Mouse (Mus musculus) forebrain, embryonic 15.5 days (tissue): ENCODE data around the gene Hist1h1a. TPM values are rescaled to one million over a fixed set of nuclear protein-coding genes. Genes with fewer than 3 reads are reported as not detected.
A peak's percentile ranks its signal among the peaks of the same experiment; 100 is the strongest.
"Not testable (repeated sequence)": the region's sequence is repeated elsewhere in the genome, so short reads cannot be mapped to it uniquely, and the experiment has no call there.

Experiments
- ATAC-seq: fragments of 200-750 bp; cut with Nextera tagmentation; replicated peaks from 2 replicates; pipeline ENCODE4 v1.8.0; 2017; ENCODE audit warnings: mild to moderate bottlenecking, moderate TSS enrichment, moderate library complexity
- H3K27ac ChIP-seq: fragments of 300-500 bp; sonication (generic); replicated peaks from 2 replicates; pipeline ENCODE4 v1.5.1; 2015; ENCODE audit warnings: mild to moderate bottlenecking, inconsistent platforms
- H3K27me3 ChIP-seq: fragments of 300-500 bp; sonication (generic); 2 replicates; pipeline ENCODE4 v1.6.1; 2015; ENCODE audit warnings: inconsistent platforms
- H3K36me3 ChIP-seq: fragments of 300-500 bp; sonication (generic); 2 replicates; pipeline ENCODE4 v1.6.1; 2015; ENCODE audit warnings: mild to moderate bottlenecking, inconsistent platforms
- H3K4me1 ChIP-seq: fragments of 300-500 bp; sonication (generic); 2 replicates; pipeline ENCODE4 v1.6.1; 2015; ENCODE audit warnings: inconsistent platforms
- H3K4me2 ChIP-seq: fragments of 300-500 bp; sonication (generic); replicated peaks from 2 replicates; pipeline ENCODE4 v1.6.1; 2015; ENCODE audit warnings: mild to moderate bottlenecking, inconsistent platforms
- H3K4me3 ChIP-seq: fragments of 300-500 bp; sonication (generic); 2 replicates; pipeline ENCODE4 v1.5.1; 2015; ENCODE audit warnings: mild to moderate bottlenecking, inconsistent platforms
- H3K9ac ChIP-seq: fragments of 300-500 bp; sonication (generic); replicated peaks from 2 replicates; pipeline ENCODE4 v1.6.1; 2015; ENCODE audit warnings: mild to moderate bottlenecking, inconsistent platforms
- H3K9me3 ChIP-seq: fragments of 300-500 bp; sonication (generic); 2 replicates; pipeline ENCODE4 v1.6.1; 2016; ENCODE audit warnings: inconsistent platforms
- WGBS: fragments of 180-500 bp; shearing (Covaris S2); methylation state at CpG from one replicate; pipeline ENCODE4 v1.1.7; 2015; ENCODE audit warnings: mixed read lengths; 5-methylcytosine and 5-hydroxymethylcytosine counted together
- polyA plus RNA-seq: library from polyadenylated mRNA; unstranded; fragments of >200 nt; fragmentation: Nextera tagmentation; extraction: Ambion mirVana; gene quantifications from 2 replicates; pipeline ENCODE4 v1.2.1, GENCODE M21; 2015

The Hist1h1a gene
- 1.5 TPM in 2 replicates for polyA plus RNA-seq

DNA sequence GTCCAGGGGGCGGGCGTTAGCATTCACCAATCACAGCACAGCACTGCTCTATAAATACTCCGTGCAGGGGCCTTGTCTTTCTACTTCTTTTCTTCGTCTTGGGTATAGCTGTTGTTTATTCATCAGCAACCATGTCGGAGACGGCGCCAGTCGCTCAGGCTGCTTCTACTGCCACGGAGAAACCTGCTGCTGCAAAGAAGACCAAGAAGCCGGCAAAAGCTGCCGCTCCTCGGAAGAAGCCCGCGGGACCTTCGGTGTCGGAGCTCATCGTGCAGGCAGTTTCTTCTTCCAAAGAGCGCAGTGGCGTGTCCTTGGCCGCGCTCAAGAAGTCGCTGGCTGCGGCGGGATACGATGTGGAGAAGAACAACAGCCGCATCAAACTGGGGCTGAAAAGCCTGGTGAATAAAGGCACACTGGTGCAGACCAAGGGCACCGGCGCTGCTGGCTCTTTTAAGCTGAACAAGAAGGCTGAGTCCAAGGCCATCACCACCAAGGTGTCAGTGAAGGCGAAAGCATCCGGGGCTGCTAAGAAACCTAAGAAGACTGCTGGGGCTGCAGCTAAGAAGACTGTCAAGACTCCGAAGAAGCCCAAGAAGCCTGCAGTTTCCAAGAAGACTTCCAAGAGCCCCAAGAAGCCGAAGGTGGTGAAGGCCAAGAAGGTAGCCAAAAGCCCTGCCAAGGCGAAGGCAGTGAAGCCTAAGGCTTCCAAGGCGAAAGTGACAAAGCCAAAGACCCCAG is at the start of gene Hist1h1a:
Gene Hist1h1a (plus strand): TSS at position 81 of the 738 bp plus-strand sequence.
- Histone ChIP-seq H3K27me3 (no peaks in the 10 kb centered on the region), H3K36me3 (no peaks in the 10 kb centered on the region), H3K4me2 (peak within 1 kb of the TSS; percentile 81), H3K27ac (peak within 1 kb of the TSS; percentile 92), H3K9me3 (no peaks in the 10 kb centered on the region), H3K4me1 (peaks cover 36% of the 10 kb centered on the region), H3K9ac (peak within 1 kb of the TSS; percentile 72), H3K4me3 (peak within 1 kb of the TSS; percentile 58)
- ATAC-seq = peak; percentile 72
- WGBS = 2% methylated on average over 34 of the region's 34 CpGs

DNA sequence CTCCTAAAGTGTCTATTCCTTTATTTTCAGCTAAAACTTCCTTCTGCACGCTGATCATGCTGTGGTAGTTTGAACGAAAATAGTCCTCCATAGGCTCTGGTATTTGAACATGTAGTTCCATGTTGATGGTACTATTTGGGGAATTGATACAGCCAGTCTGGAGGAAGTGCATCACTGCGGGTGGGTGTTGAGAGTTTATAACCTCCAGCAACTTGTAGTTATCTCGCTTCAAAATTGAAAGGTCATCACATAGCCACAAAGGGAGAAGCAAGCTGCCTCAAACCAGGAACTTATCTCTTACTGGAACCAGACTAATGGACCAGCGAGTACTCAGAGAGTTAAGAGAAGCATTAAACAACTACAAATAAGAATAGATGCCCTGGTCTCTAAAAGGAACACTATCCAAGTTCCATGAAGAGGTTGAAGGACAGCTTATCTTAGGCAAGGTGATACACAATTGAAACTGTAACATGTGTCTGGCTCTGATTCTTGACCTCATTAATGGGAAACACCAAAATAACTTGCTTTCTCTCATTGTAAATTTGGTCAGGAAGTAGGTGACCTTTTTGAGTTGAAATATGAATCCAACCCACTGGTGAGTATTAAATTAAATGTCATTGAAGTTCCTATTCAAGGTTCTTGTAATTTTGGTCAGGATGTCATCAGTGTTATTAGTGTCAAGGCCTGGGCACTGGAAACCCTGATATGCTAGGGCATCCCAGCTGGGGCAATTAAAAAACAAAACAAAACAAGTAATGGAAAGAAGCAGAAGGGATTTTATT is 47.0 kb upstream of the Hist1h1a start:
- H3K36me3 ChIP-seq = no peaks in the 10 kb centered on the region
- ATAC-seq = no peak
- no peaks in the 10 kb centered on the region for H3K4me1 ChIP-seq
- H3K4me2 ChIP-seq = no peak overlapping the region
- no peak overlapping the region for H3K27ac ChIP-seq
- H3K27me3 ChIP-seq = no peaks in the 10 kb centered on the region
- H3K9me3 ChIP-seq = no peaks in the 10 kb centered on the region
- no peak overlapping the region for H3K9ac ChIP-seq
- WGBS = 86% methylated on average over 5 of the region's 5 CpGs
- H3K4me3 ChIP-seq = no peak overlapping the region

DNA sequence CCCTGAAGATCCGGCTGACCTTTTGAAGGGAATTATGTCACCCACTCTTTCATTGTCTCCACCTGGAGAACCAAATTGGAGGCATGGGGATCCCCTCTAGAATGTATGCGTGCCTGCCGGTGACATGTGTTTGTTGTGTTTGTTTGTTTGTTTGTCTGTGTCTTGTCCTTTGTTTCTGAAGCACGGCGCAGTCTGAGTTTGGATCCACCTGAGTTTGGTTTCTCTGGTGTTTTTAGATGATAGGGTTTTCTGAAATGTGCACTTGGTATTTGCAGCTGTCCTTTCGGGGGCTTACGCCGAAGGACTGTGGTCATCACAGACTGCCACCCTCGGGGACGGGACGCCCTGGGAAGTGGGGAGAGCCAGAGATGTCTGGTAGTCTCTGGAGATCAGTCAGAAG is 46.3 kb upstream of the Hist1h1a start:
- H3K4me3 ChIP-seq = no peak overlapping the region
- H3K9ac ChIP-seq = no peak overlapping the region
- H3K27me3 ChIP-seq = no peaks in the 10 kb centered on the region
- 63% methylated on average over 11 of the region's 11 CpGs for WGBS
- no peak overlapping the region for H3K27ac ChIP-seq
- H3K4me1 ChIP-seq = no peaks in the 10 kb centered on the region
- no peak overlapping the region for H3K4me2 ChIP-seq
- H3K36me3 ChIP-seq = no peaks in the 10 kb centered on the region
- ATAC-seq = no peak
- H3K9me3 ChIP-seq = no peaks in the 10 kb centered on the region

DNA sequence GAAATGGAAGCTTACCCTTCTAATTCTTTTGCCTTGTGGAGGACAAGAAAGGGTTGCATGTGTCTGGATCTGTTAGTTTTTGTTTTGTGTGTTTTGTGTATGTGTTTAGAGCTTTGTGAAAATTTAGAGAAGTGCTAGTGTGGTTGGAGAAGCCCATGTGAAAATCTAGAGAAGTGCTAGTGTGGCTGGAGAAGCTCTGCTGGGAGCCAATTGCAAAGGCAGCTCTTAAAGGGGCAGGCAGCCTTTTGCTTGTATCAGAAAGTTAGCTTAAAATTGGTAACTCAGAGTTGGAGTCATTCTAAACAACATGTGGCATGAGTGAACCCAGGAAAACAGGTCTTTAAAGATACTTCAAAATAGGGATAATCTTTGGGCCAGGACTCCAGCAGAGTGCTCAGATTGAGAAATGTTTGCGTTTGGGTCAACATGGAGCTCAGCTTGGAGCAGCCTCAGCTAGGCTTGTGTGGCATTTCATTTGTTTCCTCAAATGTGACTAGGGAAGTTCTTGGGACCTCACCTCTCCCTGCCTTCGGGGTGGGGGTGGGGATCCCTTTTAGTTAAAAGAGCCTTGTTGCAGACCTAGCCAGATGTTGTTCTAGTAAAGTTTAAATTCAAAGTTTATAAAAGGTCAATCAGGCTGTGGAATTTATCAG is 45.7 kb upstream of the Hist1h1a start:
- not testable (repeated sequence) for H3K9ac ChIP-seq, H3K27me3 ChIP-seq, H3K9me3 ChIP-seq, ATAC-seq, H3K4me3 ChIP-seq, H3K27ac ChIP-seq, H3K4me2 ChIP-seq, H3K4me1 ChIP-seq, H3K36me3 ChIP-seq
- 10% methylated on average over 2 of the region's 2 CpGs for WGBS

DNA sequence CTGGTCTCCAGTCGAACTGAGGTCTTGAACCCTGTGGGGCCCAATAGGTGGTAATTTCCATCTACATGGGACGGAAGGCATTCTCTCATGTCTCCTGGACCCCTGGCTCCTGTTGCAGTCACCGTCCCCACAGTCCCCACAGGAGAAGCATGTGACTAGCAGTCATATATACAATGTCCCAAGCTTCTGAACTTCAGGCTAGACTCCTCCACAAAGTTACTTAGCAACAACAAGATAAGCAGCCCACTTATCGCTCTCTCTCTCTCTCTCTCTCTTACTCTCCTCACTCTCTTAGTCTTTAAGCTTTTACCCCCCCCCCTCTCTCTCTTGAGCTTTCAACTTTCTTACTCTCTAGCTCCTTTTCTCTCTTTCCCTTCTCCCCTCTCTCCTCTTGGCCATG is 39.2 kb upstream of the Hist1h1a start:
- WGBS = 90% methylated on average over 4 of the region's 4 CpGs
- Histone ChIP-seq H3K27me3 (no peaks in the 10 kb centered on the region), H3K4me3 (no peak overlapping the region), H3K36me3 (no peaks in the 10 kb centered on the region), H3K4me1 (no peaks in the 10 kb centered on the region), H3K27ac (no peak overlapping the region), H3K4me2 (no peak overlapping the region), H3K9me3 (no peaks in the 10 kb centered on the region), H3K9ac (no peak overlapping the region)
- ATAC-seq = no peak

DNA sequence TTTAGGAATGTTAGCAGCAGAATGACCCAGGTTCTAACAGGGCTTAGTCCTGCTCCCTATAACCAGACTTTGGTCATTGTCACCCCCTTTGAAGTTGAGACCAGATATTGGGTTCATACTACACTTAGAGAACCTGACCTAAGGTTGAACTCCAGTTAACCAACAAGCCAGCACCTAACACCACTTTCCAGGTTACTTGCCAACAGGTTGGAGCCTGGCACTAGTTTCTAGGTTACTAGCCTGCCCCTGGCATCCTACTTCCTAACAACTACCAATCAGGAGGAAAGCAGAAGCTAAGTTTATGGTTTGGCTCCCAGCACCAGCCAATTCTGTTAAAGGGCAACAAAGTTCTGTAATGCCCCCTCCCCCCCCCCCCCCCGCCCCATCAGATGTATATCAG is 38.3 kb upstream of the Hist1h1a start:
- Histone ChIP-seq H3K27me3 (no peaks in the 10 kb centered on the region), H3K36me3 (no peaks in the 10 kb centered on the region), H3K4me1 (no peaks in the 10 kb centered on the region), H3K9ac (no peak overlapping the region), H3K4me3 (no peak overlapping the region), H3K9me3 (no peaks in the 10 kb centered on the region), H3K4me2 (no peak overlapping the region), H3K27ac (no peak overlapping the region)
- ATAC-seq = no peak
- WGBS = 60% methylated on average over 1 of the region's 1 CpGs

DNA sequence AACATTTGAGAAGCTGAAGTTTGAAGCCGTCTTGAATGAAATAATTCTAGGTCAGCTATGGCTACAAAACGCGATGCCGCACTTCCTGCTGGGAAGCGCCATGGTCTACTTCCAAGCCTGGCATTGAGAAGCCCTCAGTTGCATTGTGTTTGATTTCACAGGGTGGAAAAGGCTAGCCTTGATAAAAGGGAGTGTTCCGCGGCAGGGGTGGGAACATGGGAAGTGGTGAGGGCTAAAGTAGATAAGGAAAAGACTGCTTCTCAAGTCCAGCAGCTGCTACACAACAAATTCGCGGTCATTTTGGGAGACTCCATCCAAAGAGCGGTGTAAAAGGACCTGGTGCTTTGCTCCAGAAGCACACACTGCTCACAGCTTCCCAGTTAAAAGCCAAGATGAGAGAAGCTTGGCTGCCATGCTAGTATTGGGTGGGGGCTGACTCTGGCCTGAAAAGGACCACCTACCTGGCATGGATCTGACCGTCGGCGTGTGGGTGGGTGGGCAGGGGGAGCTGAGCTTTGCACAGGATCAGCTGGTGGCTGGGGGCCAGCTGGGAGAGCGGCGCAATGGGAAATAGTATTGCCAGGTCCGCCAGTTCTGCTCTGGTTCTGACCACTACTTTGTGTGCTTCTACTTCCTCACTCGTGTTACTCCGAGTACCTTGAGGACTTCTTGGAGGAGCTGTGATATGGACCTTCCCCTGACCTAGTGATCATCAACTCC is 34.8 kb upstream of the Hist1h1a start:
- Histone ChIP-seq H3K36me3 (no peaks in the 10 kb centered on the region), H3K4me2 (no peak overlapping the region), H3K4me3 (no peak overlapping the region), H3K9ac (no peak overlapping the region), H3K27me3 (no peaks in the 10 kb centered on the region), H3K4me1 (no peaks in the 10 kb centered on the region), H3K27ac (no peak overlapping the region), H3K9me3 (no peaks in the 10 kb centered on the region)
- ATAC-seq = no peak
- 91% methylated on average over 18 of the region's 18 CpGs for WGBS

DNA sequence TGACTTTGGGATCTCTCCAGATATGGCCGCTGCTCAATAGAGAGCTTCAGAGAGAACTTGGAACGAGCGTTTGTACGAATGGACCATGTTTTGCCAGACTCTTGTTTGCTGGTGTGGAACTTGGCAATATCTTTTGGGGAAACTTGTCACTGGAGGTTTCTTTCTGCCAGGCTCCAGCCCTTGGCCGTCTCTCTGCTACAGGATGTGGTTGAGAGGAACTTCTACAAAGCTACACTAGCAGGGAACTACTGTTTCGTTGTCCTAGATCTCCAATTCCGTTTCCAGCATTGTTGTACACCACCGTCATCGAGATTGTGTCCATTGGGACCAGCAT is 34.3 kb upstream of the Hist1h1a start:
- Histone ChIP-seq H3K4me3 (no peak overlapping the region), H3K27me3 (no peaks in the 10 kb centered on the region), H3K9ac (no peak overlapping the region), H3K36me3 (no peaks in the 10 kb centered on the region), H3K27ac (no peak overlapping the region), H3K4me2 (no peak overlapping the region), H3K4me1 (no peaks in the 10 kb centered on the region), H3K9me3 (no peaks in the 10 kb centered on the region)
- no peak for ATAC-seq
- WGBS = 88% methylated on average over 9 of the region's 9 CpGs

DNA sequence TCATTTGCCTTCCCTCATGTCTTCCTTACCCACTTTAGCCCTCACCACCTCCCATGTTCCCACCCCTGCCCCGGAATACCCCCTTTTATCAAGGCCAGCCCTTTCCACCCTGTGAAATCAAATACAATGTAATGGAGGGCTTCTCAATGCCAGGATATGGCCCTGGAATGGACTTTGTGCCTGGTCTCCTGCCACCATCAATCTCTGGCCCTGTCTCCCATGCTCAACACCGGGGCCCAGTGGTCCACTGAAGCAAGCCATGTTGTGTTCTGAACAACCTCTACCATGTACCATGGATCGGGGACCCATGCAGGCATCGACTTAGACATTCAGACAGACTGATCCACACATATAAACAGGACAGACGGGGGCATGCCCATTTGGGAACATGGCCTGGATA is 33.8 kb upstream of the Hist1h1a start:
- Histone ChIP-seq H3K9me3 (no peaks in the 10 kb centered on the region), H3K27me3 (no peaks in the 10 kb centered on the region), H3K27ac (no peak overlapping the region), H3K9ac (no peak overlapping the region), H3K4me3 (no peak overlapping the region), H3K4me2 (no peak overlapping the region), H3K36me3 (no peaks in the 10 kb centered on the region), H3K4me1 (no peaks in the 10 kb centered on the region)
- ATAC-seq = no peak
- WGBS = 92% methylated on average over 5 of the region's 5 CpGs

DNA sequence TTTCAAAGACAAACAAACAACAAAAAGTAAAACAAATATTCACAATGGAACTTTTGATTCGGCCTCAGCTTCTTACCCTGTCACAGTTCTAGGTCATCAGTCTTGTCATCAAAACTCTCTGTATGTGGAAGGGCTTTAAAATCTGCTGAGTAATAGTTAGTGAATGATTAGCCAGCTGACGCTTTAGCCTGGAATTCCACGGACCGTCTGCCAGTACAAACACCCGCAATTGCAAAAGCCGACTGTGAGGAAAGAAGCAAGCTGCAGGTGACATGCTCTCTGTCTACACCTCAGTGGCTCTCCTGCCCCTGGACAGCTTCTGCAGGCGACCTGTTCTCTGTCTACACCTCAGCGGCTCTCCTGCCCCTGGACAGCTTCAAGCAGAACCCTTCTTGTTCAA is 33.0 kb upstream of the Hist1h1a start:
- no peak for ATAC-seq
- Histone ChIP-seq H3K9me3 (no peaks in the 10 kb centered on the region), H3K27me3 (no peaks in the 10 kb centered on the region), H3K4me2 (no peak overlapping the region), H3K9ac (no peak overlapping the region), H3K4me3 (no peak overlapping the region), H3K4me1 (no peaks in the 10 kb centered on the region), H3K36me3 (no peaks in the 10 kb centered on the region), H3K27ac (no peak overlapping the region)
- WGBS = 56% methylated on average over 8 of the region's 8 CpGs

DNA sequence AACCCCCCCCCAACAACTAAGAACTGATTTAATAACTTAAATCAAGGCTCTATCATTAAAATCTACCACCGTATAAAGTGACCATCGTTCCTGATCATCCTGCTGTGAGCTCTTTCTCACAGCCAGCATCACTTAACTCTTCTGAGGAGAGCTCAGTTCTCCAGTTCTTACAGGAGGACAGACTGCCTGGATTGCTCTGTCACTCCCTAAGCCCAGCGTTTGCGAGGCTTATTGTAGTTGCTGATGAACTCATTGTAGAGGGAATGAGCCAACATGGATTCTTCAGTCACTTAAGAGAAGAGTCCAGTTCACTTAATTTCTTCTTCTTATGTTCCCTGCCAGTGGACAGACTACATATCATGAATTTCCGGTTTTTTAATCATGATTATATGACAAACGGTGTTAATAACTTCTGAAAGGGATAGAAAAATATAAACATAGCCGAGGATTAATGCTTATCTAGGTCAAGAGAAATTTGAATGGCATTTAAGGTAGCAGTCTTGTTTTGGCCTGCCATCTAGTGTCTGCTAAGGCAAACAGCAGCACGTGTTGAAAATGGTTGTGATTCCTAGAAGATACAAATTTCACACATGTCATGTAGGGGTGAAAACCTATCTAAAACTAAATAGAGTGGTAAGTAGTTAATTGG is 31.2 kb upstream of the Hist1h1a start:
- no peak overlapping the region for H3K27ac ChIP-seq
- peak; percentile 53; the same call in 1 of the 2 replicates for ATAC-seq
- no peaks in the 10 kb centered on the region for H3K36me3 ChIP-seq
- H3K9ac ChIP-seq = no peak overlapping the region
- no peaks in the 10 kb centered on the region for H3K4me1 ChIP-seq
- WGBS = 25% methylated on average over 8 of the region's 8 CpGs
- no peaks in the 10 kb centered on the region for H3K9me3 ChIP-seq
- H3K4me2 ChIP-seq = no peak overlapping the region
- H3K4me3 ChIP-seq = no peak overlapping the region
- no peaks in the 10 kb centered on the region for H3K27me3 ChIP-seq
